Mouse (Mus musculus) cerebellum, adult 9-10 months (tissue): Measurements from ENCODE around the gene Spint2.

Source experiments
- DNase-seq: peaks from one replicate; pipeline ENCODE4 v3.0.0; 2022

Spint2 gene

DNA sequence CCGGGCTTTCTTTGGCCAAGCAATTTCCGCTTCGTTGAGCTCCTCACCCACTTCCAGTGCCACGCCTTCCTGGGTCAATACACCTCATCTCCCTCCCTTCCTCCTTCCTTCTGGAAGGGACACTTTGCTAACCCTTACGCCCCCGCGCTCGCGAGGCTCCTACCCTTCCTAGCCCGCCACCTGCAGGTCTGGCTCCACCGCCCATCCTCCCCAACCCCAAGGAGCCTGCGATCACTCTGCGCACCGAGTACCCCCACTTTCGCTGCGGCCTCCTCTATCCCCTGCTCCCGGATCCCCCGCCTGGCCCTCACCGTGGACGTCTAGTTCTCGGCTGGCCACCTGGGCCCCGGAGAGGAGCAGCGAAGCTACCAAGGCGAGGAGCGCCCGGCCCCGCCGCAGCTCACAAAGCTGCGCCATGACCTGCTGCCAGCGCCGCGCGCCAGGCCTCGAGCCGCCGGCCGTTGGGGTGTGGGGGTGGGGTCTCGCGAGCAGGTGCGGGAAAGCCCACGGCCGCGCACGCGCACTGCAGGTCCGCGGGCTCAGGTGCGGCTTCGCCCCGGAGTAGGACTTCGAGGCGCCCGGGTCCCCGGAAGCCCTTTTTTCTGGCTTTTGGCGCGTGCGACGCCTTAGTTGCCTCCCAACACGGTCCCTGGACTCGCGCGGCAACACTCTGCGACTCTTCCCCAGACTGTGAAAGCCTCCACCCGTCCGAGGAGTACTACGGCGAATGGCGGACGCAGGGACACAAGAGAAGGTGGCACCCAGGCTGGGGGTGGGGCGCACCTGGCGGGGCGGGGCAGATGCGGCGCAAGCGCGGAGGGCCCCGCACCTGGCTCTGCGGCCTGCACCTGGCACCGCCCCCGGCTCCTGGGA, at the start of gene Spint2:
Gene Spint2 (minus strand): TSS at position 712 of the 873 bp plus-strand sequence.
- peak; percentile 83 for DNase-seq

DNA sequence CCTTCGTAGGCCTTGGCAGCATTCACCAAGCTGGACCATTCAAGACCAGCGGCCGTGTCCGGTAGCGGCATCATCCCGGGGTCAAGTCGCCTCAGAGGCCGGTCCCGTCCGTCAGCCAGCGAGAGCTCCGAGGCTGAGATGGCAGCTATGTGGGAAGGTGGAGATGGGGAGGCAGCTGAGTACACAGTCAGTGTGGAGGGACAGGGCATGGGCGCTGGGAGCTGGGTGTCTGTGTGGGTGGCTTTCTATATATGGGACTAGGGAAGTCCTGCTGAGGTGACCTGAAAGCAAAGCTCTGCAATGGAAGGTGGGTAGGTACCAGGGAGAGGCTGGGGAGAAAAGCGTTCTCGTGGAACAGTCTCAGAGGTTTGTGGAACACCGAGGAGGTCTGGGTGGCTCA, 47.3 kb upstream of the Spint2 start:
- no peak for DNase-seq

DNA sequence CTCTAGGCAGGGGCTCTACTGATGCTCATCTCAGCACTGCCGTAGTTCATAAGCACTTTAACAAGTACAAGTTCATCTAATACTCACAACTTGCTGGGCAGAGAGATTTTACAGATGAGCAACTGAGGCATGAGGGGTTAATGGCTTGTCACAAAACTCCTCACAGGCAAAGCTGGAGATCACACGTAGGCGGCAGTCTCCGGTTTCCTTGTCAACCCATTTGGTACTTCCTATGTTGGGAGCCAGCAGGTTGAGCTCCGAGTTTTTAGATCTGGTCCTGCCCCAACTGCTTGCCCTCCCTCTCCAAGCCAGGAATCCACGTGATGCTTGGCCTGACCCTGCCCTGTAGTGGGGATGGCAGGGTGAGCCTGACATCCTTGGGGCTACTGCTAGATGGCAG, 45.4 kb upstream of the Spint2 start:
- DNase-seq = no peak

DNA sequence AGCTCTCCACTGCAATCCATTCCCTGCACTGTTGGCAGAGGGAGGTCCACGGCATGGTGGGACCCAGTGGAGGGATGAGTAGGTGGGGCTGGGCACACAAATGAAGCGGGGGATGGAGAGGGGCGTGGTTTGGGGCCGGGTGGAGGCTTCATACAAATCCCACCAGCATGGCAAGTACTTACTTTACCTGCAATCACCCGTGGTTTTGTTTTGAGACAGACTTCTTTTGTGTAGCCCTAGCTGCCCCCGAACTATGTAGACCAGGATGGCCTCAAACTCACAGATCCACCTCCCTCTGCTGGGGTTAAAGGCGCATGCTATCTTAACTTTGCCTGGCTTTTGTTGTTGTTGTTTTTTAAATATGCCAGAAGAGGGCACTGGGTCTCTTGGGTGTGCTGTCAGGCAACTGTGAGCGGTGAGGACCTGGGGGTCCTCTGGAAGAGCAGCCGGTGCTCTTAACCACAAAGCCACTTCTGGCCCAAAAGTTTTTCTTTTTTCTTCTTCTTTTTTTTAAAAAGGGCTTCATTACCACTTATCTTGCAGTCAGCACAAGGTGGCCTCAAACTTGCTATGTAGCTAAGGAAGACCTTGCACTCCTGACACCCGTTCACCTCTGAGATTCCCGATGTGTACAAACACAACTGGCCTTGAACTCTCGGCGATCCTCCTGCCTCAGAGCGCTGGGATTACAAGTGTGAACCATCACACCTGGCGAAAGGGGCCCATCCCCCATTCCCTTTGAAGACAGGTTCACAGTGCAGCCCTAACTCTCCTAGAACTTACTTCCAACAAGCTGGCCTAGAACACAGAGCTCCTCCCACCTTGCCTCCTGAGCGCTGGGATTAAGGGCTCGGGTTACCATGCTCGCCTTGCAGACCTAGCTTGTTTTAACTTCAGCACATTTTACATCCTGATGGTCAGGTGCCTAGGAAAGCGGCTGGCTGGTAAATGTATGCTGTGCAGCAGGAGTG, 37.9 kb upstream of the Spint2 start:
- no peak for DNase-seq

DNA sequence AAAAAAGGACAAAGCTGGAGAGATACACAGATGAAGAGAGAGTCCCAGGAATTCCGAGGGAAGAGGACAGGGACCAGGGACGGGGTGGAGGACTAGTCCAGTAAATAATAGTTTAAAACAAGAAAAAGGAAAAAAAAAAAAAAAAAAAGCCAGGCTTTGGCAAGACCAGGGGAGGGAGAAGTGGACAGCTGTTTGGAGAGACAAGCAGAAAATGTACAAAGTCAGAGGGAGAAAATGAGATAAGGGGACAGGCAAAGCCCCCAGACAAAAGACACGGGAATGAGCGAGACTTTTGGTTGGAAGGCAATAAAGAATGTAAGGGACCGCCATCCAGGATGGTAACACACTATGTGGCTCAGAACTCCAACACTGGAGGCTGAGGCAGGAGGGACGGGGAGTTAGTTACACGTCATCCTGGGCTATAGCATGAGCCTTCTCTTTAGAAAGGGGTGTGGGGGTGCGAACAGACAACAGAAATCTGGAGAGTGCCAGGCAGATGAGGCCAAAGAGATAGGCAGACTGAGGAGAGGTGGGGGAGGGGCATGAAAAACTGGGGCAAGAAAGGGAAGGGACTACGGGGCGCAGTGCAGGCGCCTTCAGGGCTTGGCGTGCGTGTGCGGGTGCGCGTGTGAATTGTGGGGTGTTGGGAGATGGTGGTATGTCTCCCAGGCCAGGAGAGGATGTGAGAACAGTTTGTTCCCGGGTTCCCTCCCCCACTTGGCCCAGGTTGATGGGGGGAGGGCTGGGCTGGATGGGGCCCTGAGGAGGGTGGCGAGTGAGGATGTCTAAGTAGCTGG, 36.6 kb upstream of the Spint2 start:
- peak; percentile 50 for DNase-seq

DNA sequence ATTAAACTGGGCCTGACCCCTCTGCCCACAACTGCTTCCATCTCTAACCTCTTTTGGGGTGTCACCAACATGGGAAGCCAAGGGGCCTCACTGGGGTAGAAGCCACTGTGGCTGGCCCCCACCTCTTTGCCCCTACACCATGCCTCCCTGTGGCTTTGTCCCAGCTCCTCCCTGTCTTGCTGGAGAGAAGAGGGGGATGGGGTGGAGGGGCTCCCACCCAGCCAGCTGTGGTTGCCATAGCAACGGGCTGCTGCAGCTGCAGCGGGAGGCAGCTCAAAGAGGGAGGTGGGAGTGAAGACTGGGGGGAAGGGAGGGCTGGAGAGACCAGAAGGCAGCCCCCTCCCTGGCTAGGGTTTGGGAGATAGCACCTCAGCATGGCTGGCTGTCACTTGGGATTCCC, 35.8 kb upstream of the Spint2 start:
- peak; percentile 57 for DNase-seq

DNA sequence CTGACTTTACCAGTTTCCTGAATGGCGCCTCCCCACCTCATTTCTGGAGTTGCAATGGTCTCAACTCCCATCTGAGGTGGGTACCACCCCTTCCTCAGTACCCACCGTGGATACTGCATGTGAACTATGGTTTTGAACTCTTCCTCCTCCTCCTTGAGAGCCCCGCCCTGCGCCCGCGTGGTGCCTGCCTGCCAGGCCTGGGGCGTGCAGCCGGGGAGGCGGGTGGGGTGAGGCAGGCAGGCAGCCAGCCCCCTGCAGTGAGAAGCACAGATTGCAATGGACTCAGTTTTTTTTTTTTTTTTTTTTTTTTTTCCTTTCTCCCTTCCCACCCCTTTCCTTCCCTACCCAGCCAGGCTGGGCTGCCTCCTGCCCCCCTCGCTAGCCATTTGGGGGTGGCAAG, 35.3 kb upstream of the Spint2 start:
- DNase-seq = peak; percentile 78

DNA sequence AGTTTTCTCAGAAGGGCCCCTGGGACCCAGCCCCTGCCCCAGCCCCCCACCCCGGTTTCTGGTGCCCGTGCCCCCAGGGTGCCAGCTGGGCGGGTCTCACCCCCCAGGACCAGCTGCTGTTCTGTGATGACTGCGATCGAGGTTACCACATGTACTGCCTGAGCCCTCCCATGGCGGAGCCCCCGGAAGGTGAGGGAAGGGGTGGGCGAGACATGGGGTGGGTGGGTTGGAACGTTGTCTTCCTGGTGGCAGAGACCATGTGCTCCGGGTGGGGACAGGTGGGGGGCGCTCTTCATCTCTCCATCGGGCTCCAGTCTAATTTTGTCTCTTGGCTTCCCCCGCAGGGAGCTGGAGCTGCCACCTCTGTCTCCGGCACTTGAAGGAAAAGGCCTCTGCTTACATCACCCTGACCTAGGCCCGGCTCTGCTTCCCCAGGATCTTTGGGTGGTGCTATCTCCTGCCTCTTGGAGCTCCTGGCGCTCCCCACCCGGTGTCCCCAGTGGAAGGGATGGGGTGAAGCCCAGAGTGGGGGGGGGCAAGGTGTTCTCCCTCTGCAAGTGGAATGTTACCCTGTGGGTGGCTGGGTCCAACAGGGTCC, 34.5 kb upstream of the Spint2 start:
- peak; percentile 42 for DNase-seq

DNA sequence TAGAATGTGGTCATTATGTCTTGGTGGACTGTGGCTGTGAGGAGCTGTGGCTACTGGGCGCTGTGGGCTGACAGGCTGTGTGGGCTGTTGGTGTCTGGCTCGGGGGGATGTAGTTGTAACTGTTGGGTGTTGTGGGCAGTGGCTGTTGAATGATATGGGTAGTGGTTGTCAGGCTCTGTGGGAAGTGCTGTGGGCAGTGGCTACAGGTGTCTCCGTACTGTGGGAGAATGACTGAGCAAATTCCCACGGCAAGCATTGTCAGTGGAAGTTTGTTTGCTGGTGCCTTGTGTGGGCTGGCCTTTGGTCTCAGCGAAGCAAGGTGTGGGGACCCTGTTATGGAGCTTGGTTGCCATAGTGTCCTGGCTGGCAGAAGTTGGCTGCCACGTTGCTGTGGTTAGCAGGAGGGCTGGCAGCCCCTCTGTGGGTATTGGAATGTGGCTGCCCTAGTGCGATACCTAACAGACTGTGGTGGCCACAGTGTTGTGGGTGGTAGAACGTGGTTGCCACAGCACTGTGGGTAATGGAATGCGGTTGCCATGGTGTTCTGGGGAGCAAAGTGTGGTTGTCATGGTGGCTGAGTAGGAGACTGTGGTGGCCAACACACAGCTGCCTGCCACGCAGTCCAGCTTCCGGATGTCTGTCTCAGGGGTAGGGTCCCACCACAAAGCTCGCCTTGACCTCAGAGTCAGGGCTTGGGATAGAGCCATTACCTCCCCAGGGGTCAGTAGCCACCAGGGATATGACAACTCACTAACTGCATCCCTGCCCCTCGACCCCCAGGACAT, 33.3 kb upstream of the Spint2 start:
- peak; percentile 42 for DNase-seq

DNA sequence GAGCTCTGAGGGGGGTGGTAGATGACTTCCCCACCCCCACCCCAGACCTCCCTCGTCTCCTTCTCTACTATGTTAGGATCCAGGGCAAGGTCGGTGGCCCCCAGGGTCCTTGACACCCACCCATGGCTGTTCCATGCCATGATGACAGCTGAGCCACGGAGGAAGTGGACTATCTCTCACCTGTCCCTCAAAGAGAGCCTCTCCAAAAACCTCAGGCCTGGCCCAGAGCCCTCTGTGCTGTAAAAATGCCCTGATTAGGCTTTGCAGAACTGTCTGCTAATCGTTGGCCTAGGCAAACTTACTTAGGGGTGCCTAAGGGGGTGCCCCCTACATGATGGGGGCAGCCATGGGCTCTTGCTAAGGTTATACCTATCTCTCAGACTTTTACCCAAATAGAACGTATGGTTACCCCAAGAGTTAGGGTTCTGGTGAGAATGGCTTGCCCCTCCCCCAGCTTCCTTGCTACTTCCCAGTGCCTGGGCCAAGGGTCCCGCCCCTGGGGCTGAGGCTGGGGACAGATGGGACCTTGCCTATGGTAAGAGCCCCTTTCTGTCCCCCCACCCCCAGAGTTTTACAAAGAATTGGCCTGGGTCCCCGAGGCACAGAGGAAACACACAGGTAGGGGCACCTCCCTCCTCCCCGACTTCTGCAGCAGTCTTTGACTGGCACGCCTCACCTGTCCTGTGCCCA, 32.0 kb upstream of the Spint2 start:
- DNase-seq = peak; percentile 31

DNA sequence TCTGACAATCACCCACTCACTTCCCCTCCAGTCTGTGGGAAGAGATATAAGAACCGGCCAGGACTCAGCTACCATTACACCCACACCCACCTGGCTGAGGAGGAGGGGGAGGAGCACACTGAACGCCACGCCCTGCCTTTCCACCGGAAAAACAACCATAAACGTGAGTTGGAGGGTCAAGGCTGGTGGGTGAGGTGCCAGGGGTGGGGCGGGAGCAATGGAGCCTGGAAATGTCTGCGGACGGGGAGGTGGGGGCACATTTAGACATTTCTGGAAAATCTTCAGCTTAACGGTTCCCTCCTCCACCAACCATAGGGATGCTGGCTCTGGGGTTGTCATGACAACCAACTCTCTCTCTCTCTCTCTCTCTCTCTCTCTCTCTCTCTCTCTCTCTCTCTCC, 31.3 kb upstream of the Spint2 start:
- peak; percentile 26 for DNase-seq

DNA sequence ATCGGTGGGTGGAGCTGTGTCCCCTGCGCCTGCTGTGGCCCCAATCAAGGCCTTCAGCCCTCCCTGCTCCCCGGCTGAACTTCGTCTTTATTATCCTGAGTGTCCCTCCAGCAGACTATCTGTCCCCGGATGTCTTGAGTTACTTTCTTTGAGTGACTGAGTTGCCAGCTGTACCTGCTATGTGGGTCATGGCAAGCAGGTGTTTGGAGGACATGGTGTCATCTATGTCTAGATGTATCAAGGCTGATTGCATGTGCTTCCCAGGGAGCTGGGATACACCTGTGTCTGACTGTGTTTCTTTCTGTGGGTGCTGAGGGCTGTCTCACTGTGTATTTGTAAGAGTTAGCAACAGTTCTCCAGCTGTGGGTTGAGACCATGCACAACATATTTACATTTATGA, 28.0 kb upstream of the Spint2 start:
- DNase-seq = peak; percentile 50

DNA sequence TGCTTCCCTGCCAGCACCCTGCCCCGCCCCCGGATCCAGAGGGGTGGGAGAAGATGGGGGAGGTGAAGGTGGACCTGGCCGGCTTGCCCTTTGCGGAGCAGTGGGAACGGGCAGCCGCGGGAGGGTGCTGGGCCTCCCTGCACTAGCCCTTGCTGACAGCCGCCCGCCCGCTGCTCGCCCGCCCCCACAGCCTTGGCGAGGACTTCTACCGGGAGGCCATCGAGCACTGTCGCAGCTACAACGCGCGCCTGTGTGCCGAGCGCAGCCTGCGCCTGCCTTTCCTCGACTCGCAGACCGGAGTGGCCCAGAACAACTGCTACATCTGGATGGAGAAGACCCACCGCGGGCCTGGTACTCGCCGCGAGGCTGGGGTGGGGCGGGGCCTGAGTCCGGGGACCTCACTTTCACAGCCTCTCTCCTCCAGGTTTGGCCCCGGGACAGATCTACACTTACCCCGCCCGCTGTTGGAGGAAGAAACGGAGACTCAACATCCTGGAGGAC, 27.6 kb upstream of the Spint2 start:
- DNase-seq = peak; percentile 71

DNA sequence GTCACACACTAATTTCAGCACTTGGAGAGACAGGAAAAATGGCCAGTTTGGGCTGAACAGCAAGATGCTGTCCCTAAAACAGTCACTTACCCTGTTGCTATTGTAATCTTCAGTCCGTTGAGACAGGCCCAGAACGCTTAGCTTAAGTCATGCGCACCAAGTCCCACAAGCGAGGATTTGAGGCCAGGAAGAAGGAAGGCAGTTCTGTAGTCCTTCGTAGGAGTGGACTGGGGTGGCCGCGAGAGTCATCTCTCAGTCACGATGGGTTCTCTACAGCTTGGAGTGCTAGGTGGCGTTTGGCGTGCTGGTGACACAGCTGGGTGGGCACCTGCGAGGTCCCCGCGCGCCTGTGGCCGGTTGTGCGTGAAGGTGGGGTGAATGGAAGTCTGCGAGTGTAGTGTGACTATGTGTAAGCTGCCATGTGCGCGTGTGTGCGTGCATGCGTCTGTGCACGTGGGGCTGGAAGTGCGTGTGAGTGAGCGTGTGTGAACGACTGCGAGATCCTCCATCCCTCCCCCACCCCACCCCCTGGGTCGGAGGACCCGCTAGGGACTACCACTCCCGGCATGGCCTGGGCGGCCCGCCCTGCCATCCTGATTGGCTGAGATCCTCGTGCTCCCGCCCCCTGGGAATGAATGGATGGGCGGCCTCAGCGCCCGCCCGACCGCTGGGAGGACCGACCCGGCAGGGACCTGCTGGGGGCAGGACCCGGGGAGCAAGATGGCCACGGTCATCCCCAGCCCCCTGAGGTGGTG, 25.8 kb upstream of the Spint2 start:
- peak; percentile 96 for DNase-seq

DNA sequence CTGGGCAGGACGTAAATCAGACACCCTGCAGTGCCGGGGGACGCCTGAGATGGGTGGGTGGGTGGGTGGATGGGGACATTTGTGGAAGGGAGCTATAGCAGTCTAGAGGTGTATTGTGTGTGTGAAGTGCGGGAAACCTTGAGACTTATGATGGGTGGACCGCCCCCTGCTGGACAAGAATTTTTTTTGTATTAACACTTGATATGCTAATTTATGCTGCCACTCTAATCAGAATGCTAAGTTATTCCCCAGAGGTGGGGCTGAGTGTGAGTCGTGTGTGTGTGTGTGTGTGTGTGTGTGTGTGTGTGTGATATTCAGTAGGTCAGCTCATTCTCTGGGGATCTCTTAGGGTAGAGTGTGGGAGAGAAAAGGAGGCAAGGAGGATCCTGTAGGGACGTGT, 24.9 kb upstream of the Spint2 start:
- peak; percentile 88 for DNase-seq

DNA sequence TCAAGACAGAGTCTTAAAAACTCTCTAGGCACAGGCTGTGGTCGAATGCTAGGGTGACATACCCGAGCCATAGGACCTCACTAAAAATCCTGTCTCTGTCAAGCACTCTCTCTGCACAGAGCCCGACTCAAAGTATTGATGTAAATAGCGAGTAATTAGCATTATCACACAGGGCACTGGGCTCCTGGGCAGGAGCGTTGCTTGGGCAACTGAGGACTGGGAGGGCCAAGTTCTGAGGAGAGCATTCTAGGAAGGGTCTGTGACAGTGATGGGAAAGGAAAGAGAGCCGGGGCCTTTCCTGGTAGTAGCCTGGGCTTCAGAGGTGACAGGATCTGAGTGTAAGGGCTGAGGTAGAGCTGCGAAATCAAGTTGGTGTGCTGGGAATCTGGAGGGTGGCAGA, 24.4 kb upstream of the Spint2 start:
- no peak for DNase-seq

DNA sequence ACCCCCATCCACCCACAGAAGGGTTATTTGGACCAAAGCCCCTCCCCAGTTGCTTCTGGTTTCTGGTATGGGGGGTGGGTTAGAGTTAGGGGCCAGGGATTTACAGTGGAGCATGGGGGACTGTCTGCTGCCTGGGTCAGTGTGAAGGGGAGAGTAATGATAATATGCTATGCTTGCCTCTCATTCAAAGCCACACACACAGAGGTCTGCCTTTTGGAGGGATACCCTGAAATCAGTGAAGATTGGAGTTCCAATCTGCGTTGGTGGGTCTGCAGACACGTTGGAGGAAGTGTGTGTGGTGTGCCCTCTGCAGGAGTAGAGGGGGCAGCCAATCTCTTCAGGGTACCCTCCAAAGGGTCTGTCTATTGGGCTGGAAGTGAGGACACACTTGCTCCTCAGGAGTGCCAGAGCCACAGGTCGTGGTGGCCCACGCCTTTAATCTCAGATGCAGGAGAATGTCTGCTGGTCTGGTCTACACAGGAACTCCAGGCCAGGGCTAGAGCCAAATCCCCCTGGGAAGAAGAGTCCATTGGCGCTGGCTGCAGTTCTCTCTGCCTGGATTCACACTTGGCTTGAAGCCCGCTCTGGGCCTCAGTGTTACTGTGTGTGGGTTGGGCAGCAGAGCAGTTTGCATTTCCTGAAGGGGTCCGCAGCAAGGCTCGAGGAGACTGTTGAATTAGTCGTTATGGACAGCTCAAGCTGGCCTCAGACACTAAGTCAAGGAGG, 23.7 kb upstream of the Spint2 start:
- DNase-seq = peak; percentile 67

DNA sequence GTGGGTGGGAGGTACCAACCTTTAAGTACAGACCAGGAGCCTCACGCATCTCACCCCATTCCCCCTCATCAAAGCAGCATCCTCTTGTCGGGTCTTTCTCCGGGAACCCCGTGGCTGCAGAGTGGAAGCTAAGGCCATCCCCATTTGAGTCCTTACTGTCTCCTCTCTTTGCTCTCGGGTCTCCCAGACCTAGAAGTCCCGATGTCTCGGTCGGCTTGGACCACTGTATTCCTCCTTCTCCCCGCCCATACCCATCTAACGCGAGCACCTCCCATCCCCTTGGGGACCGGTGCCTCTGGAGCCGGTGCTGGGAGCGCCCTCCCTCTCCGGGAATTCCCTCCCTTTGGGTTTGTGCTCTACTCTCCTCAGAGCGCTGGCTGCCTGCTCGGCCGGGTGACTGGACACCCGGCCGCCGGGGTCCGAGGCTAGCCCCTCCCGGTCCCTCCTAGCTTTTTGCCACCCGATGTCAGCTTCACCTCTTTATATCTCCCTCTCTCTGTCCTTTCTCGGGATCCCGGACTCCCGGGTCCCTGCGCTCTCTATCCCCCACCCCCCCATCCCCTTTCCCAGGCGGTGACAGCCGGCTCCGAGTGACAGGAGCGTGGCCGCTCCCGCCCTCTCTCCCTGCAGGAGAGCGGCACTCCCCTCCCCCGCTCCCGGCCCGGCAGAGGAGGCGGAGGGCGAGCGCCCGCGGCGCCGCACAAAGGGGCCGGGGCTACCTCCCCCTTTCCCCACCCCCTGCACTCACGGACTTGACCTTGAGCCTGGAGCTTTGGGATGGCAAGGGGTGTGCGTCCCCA, 23.0 kb upstream of the Spint2 start:
- peak; percentile 47 for DNase-seq
